Mouse (Mus musculus) limb, embryonic 13.5 days (tissue): ENCODE measurements at regions not wholly inside any gene's neighbourhood (a gene's known extent, or its start where the extent isn't known, plus 50 kb on each side); places are given as distances from the start of the nearest gene placed in this dataset.

ENCODE experiments used
- ATAC-seq: fragments of 200-750 bp; cut with Nextera tagmentation; 2 replicates; pipeline ENCODE4 v1.8.0; 2017; ENCODE audit warnings: low read depth, moderate number of reproducible peaks, moderate TSS enrichment; ENCODE audit not compliant: low FRiP score
- H3K27ac ChIP-seq: fragments of 300-500 bp; sonication (generic); 2 replicates; pipeline ENCODE4 v1.5.1; 2015; ENCODE audit warnings: inconsistent platforms, mild to moderate bottlenecking, moderate library complexity
- H3K27me3 ChIP-seq: fragments of 300-500 bp; sonication (generic); 2 replicates; pipeline ENCODE4 v1.6.1; 2015; ENCODE audit warnings: mild to moderate bottlenecking, inconsistent platforms
- H3K36me3 ChIP-seq: fragments of 300-500 bp; sonication (generic); 2 replicates; pipeline ENCODE4 v1.6.1; 2015; ENCODE audit warnings: inconsistent platforms, mild to moderate bottlenecking, moderate library complexity
- H3K4me1 ChIP-seq: fragments of 300-500 bp; sonication (generic); 2 replicates; pipeline ENCODE4 v1.6.1; 2015; ENCODE audit warnings: inconsistent platforms
- H3K4me2 ChIP-seq: fragments of 300-500 bp; sonication (generic); replicated peaks from 2 replicates; pipeline ENCODE4 v1.6.1; 2015; ENCODE audit warnings: inconsistent platforms, mild to moderate bottlenecking, moderate library complexity
- H3K4me3 ChIP-seq: fragments of 300-500 bp; sonication (generic); 2 replicates; pipeline ENCODE4 v1.5.1; 2015; ENCODE audit warnings: moderate library complexity, mild to moderate bottlenecking, inconsistent platforms
- H3K9ac ChIP-seq: fragments of 300-500 bp; sonication (generic); 2 replicates; pipeline ENCODE4 v1.6.1; 2015; ENCODE audit warnings: mild to moderate bottlenecking, inconsistent platforms
- H3K9me3 ChIP-seq: fragments of 300-500 bp; sonication (generic); 2 replicates; pipeline ENCODE4 v1.6.1; 2016; ENCODE audit warnings: inconsistent platforms
- WGBS: fragments of 180-500 bp; shearing (Covaris S2); methylation state at CpG from one replicate; pipeline ENCODE4 v1.1.7; 2015; 5-methylcytosine and 5-hydroxymethylcytosine counted together

GRCm38 (mm10) chr8:60790453-60790852 lies 99.8 kb upstream of the Hpf1 start:
- 89% methylated on average over 3 of the region's 3 CpGs for WGBS
- no peak overlapping the region for H3K27ac ChIP-seq
- no peak for ATAC-seq
- H3K9ac ChIP-seq: no peak overlapping the region
- no peaks in the 10 kb centered on the region for H3K36me3 ChIP-seq
- H3K27me3 ChIP-seq: no peaks in the 10 kb centered on the region
- H3K4me2 ChIP-seq: no peak overlapping the region
- no peaks in the 10 kb centered on the region for H3K9me3 ChIP-seq
- no peak overlapping the region for H3K4me3 ChIP-seq
- H3K4me1 ChIP-seq: no peaks in the 10 kb centered on the region

- ATAC-seq: no peak
- H3K36me3 ChIP-seq: no peaks in the 10 kb centered on the region
- no peak overlapping the region for H3K4me3 ChIP-seq
- H3K4me1 ChIP-seq: no peaks in the 10 kb centered on the region
- H3K9ac ChIP-seq: no peak overlapping the region
- 88% methylated on average over 1 of the region's 1 CpGs for WGBS
- H3K27ac ChIP-seq: no peak overlapping the region
- no peak overlapping the region for H3K4me2 ChIP-seq
- no peaks in the 10 kb centered on the region for H3K27me3 ChIP-seq
- no peaks in the 10 kb centered on the region for H3K9me3 ChIP-seq
Observed at GRCm38 (mm10) chr8:60792518-60792917, 97.7 kb upstream of the Hpf1 start.

DNA sequence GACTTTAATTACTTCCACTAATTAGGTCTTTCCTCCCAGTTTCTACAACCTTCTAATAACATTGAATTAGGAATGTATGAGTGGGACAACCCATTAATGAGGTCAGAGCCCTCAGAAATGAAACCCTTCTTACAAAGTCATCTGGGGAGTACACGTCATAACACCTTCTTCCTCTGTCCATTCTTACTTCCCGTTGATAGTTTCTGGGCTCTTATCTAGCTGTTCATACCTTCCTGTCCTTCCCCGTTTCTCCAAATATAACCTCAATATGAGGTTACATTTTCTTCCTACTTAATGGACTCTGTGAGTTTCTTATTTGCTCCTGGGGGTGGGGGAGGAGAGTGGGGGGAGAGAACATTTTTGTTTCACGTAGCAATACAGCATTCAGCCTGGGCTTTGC lies 85.4 kb upstream of the Hpf1 start:
- H3K27ac ChIP-seq: no peak overlapping the region
- H3K4me2 ChIP-seq: no peak overlapping the region
- H3K4me3 ChIP-seq: no peak overlapping the region
- H3K36me3 ChIP-seq: no peaks in the 10 kb centered on the region
- no peak overlapping the region for H3K9ac ChIP-seq
- ATAC-seq: no peak
- no peaks in the 10 kb centered on the region for H3K9me3 ChIP-seq
- no peaks in the 10 kb centered on the region for H3K4me1 ChIP-seq
- WGBS: 75% methylated on average over 4 of the region's 4 CpGs
- no peaks in the 10 kb centered on the region for H3K27me3 ChIP-seq

DNA sequence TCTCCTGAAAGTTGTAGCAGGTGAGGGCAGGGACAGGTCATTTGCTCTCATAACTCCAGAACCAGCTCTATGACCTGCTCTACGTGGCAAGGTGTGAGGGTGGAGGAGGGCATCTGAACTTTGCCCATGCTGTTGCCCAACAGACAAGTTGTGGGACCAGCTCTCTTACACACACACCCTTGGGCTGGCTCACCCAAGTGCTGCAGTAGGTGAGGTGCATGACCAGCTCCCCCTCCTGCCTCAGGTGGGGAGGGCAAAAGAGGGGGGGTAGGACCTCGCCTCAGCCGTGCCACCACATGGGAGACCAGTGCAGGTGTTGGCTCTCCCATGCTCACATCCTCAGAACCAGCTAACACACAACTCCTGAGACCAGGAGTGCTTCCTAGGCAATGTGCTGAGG lies 83.4 kb upstream of the Hpf1 start:
- Histone ChIP-seq H3K4me2 (no peak overlapping the region), H3K4me3 (no peak overlapping the region), H3K27me3 (no peaks in the 10 kb centered on the region), H3K36me3 (no peaks in the 10 kb centered on the region), H3K9ac (no peak overlapping the region), H3K4me1 (no peaks in the 10 kb centered on the region), H3K9me3 (no peaks in the 10 kb centered on the region), H3K27ac (no peak overlapping the region)
- ATAC-seq: no peak
- 95% methylated on average over 3 of the region's 3 CpGs for WGBS

GRCm38 (mm10) chr8:60809806-60810205 lies 80.4 kb upstream of the Hpf1 start:
- no peaks in the 10 kb centered on the region for H3K36me3 ChIP-seq
- H3K9ac ChIP-seq: no peak overlapping the region
- no peaks in the 10 kb centered on the region for H3K27me3 ChIP-seq
- no peaks in the 10 kb centered on the region for H3K4me1 ChIP-seq
- no peak overlapping the region for H3K4me3 ChIP-seq
- no peak for ATAC-seq
- no peak overlapping the region for H3K4me2 ChIP-seq
- no peak overlapping the region for H3K27ac ChIP-seq
- WGBS: 88% methylated on average over 1 of the region's 1 CpGs
- no peaks in the 10 kb centered on the region for H3K9me3 ChIP-seq

GRCm38 (mm10) chr8:60810955-60811354 lies 79.3 kb upstream of the Hpf1 start:
- no peak for ATAC-seq
- Histone ChIP-seq H3K4me2 (no peak overlapping the region), H3K4me3 (no peak overlapping the region), H3K9ac (no peak overlapping the region), H3K36me3 (no peaks in the 10 kb centered on the region), H3K9me3 (no peaks in the 10 kb centered on the region), H3K27ac (no peak overlapping the region), H3K4me1 (no peaks in the 10 kb centered on the region), H3K27me3 (no peaks in the 10 kb centered on the region)
- 78% methylated on average over 4 of the region's 4 CpGs for WGBS

DNA sequence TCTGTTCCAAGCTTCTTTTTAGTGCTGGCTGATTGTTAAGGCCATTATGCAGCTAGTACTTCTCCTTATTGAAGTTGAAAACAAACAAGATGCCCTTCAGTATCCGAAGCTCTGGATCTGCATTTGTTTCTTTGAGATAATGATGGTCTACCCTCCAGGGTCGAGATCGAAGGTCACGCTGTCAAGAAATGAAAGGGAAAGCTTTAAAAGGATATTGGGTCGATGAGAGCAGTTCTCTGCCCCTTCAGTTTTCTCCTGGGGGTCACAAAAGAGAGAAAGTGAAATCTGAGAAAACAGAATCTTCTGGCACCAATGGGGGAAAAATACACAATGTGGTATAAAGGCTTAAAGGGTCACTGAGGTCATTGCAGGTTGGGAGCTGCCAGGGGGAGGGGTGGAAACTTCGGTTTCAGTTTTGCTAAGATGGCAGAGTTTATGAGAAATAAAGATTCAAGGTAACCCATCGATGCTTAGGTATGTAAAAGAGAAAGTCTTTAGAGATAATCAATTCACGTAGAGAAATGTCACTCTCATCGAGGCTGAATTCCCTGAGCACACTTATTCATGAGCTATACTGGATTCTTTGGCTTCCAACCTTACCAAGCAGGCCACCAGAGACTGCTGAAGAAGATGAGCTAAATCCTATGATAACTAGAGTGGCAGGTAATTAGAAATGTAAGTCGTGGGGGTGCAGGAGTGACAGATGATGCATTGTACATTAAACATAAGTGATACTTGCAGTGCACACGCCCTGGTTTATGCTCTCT lies 64.4 kb upstream of the Hpf1 start:
- H3K4me2 ChIP-seq: no peak overlapping the region
- 81% methylated on average over 11 of the region's 11 CpGs for WGBS
- no peaks in the 10 kb centered on the region for H3K36me3 ChIP-seq
- ATAC-seq: no peak
- H3K4me1 ChIP-seq: no peaks in the 10 kb centered on the region
- H3K27me3 ChIP-seq: no peaks in the 10 kb centered on the region
- no peaks in the 10 kb centered on the region for H3K9me3 ChIP-seq
- H3K4me3 ChIP-seq: no peak overlapping the region
- no peak overlapping the region for H3K27ac ChIP-seq
- H3K9ac ChIP-seq: no peak overlapping the region

GRCm38 (mm10) chr8:60827241-60827640 lies 63.0 kb upstream of the Hpf1 start:
- Histone ChIP-seq H3K4me2 (no peak overlapping the region), H3K9me3 (no peaks in the 10 kb centered on the region), H3K9ac (no peak overlapping the region), H3K4me3 (no peak overlapping the region), H3K27ac (no peak overlapping the region), H3K36me3 (no peaks in the 10 kb centered on the region), H3K4me1 (no peaks in the 10 kb centered on the region), H3K27me3 (no peaks in the 10 kb centered on the region)
- WGBS: 90% methylated on average over 8 of the region's 8 CpGs
- ATAC-seq: no peak

GRCm38 (mm10) chr8:60829093-60829492 lies 61.1 kb upstream of the Hpf1 start:
- Histone ChIP-seq H3K36me3 (no peaks in the 10 kb centered on the region), H3K9ac (no peak overlapping the region), H3K4me1 (0 out of 2 replicates have a peak, but pooled peaks cover 3% of the 10 kb centered on the region), H3K27me3 (no peaks in the 10 kb centered on the region), H3K4me3 (no peak overlapping the region), H3K27ac (no peak overlapping the region), H3K9me3 (no peaks in the 10 kb centered on the region), H3K4me2 (no peak overlapping the region)
- 62% methylated on average over 4 of the region's 4 CpGs for WGBS
- no peak for ATAC-seq

GRCm38 (mm10) chr8:60830556-60830955 lies 59.7 kb upstream of the Hpf1 start:
- 62% methylated on average over 1 of the region's 1 CpGs for WGBS
- H3K36me3 ChIP-seq: no peaks in the 10 kb centered on the region
- no peak overlapping the region for H3K27ac ChIP-seq
- no peak overlapping the region for H3K4me2 ChIP-seq
- no peak overlapping the region for H3K9ac ChIP-seq
- no peaks in the 10 kb centered on the region for H3K27me3 ChIP-seq
- no peak for ATAC-seq
- H3K4me3 ChIP-seq: no peak overlapping the region
- no peaks in the 10 kb centered on the region for H3K9me3 ChIP-seq
- H3K4me1 ChIP-seq: 0 out of 2 replicates have a peak, but pooled peaks cover 3% of the 10 kb centered on the region

DNA sequence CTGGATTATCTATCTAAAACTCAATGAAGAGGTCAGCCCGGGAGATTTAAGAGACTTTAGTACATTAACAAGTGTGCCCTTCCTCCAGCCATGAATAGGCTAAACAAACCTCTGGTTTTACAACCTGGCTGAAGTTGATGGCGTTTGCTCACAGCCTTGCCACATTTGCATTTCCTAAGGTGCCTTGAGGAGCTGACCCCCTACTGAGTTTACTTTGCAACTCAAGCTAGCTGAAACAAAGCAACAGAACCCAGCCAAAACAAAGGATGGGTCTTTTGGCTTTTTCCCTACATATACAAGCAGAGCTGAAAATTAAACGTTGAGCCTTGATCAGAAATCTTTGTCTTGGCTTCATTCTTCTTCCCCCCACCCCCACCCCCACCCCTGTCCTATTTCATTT lies 51.7 kb upstream of the Hpf1 start:
- peaks cover 4% of the 10 kb centered on the region for H3K4me1 ChIP-seq
- H3K36me3 ChIP-seq: no peaks in the 10 kb centered on the region
- no peak overlapping the region for H3K4me2 ChIP-seq
- no peaks in the 10 kb centered on the region for H3K27me3 ChIP-seq
- WGBS: 3% methylated on average over 3 of the region's 3 CpGs
- H3K9me3 ChIP-seq: no peaks in the 10 kb centered on the region
- no peak overlapping the region for H3K4me3 ChIP-seq
- H3K9ac ChIP-seq: no peak overlapping the region
- ATAC-seq: no peak
- no peak overlapping the region for H3K27ac ChIP-seq
